Mouse (Mus musculus) right cerebral cortex, postnatal 36 days (tissue): ENCODE results near the gene Hectd2.

Source experiments
- DNase-seq, 2 experiments: peaks; one replicate each; pipeline ENCODE4 v3.0.0; 2022; ENCODE audit warnings: low spot score in 2 of 2, mixed read lengths in 1 of 2

The Hectd2 gene

DNA sequence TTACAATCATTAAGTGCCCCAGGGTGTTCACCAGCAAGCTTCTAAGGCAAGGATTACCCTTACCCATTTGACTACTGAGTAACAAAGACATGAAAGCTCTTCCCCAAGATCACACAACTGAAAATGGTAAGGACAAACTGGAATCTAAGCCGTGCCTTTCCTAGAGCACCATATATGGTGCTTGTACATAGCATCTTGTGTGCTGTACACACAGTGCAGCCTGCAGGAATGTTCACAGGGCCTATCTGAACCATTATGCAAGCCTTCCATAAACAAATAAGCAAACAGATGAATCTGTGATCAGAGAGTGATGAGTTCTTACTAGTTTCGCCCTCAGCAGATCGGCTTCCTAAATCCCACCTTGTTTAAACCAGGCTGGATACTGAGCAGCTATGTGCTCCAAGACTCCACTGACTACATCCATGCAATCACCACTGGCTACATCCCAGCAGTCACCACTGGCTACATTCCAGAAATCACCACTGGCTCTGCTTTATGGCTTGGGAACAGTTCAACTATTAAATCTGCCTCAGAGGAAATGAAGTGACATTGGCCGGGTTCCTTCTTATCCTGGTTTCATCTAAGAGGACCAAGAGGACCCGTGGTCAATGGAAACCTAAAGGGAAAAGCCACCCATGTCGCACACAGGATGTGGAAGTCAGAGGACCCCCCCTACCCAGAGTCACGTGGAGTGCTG, 91.8 kb downstream of the Hectd2 start:
- DNase-seq = no peak

GRCm38 (mm10) chr19:36652686-36653085, 98.2 kb downstream of the Hectd2 start:
- DNase-seq = no peak

DNA sequence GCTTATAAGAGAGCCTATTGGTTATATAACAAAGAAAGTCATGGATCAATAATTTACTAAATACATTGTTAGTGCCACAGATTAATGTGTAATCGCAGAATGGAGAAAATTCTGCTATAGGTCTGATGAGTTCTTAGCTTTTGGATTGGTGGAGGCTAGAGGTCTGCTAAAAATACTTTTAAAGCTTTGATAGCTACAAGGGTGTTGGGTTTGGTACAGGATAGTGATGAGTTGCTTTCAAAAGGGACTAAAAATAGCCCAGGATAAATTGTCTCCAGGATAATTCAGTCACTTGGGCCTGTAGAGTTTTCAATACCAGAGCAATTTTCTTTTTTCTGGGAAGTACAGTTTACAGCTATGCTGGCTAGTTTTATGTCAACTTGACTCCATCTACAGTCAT, 108.3 kb downstream of the Hectd2 start:
- DNase-seq = no peak

DNA sequence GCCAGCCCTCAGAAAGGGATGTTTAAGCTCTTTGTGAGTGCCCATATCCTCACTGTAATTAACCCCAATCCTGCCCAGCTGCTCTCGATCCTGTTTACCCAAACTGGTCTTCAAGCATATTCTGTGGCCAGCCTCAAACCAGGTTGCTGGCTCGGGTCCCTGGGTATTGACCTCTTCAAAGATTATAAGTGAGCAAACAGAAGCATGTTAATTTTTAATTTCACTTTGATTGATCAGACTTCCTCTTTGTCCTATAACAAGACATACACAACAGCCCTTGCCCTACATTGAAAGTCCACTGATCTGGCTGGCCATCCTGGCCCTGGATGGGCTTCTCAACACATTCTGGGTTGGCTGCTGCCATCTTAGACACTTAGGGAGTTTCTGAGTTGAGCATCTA, 109.5 kb downstream of the Hectd2 start:
- DNase-seq = no peak

DNA sequence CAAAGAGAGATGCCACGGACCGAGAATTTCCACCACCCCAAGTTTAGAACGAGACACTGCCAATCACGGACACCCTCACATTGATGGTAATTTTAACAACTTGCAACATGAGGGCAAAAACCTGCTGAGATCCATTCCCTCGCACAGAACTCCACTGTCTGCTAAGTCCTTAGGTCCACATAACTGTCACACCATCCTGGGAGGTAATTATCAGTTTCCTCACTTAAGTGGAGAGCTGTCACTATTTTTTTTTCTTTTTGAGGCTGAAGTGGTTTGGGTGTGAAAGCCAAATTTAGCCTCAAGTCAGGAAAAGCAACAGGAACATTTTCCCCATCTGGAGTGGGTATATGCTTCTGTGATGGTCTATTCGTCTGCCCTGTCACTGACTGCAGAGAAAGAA, 110.0 kb downstream of the Hectd2 start:
- no peak for DNase-seq

DNA sequence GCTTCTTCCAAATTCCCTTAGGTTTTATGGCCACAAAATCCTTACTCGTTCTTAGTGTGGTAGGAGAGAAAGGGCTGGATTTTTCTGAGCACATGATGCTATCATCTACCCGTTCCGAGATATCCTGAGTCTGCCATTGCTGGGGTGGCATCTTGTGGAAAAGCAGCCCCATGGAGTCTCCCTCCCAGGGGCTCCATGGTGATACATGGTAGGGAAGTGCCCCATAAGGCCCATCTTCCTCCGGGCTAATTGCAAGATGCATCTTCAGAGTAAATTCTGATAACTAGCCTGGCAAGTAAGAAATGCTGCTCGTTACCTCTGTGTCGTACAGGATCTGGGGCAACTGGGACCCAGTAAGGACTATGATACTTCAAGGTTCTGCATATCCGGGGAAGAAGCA, 110.8 kb downstream of the Hectd2 start:
- no peak for DNase-seq

DNA sequence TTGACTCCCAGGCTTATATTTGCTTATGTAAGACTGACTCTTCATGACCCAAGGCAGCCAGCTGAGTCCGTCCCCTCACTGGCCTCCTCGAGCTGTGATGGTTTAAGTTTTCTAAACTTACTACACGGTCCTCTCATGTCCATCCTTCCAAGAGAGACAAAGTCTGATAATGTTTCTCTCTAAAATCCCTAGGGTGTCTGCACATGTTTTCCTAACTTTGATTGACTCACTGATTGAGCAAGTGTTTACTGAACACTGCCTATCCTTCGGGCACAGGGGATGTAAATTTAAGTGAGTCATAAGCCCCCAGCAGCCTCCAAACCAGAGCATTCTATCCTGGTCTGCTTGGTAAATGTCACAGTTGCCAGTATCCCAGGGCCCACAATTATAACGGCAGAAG, 111.2 kb downstream of the Hectd2 start:
- no peak for DNase-seq

DNA sequence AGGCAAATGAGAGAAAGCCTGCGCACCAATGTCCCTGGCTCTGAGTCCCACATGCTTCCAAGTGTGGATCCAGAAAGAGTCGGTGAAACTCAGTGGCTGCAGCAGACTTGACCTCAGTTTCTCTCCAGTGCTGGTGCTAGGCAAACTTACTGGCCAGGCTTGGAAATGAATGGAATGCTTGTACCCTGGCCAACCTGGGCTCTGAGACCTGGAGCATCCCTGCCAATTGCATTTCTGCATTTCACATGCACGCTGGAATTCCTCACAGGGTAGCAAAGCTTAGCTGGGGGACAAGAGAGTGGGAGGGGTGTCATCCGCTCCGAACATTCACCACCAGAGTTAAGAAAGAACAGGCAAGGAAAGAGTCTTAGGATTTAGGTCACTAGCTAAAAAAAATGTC, 112.0 kb downstream of the Hectd2 start:
- no peak for DNase-seq

GRCm38 (mm10) chr19:36667368-36667767, 112.9 kb downstream of the Hectd2 start:
- DNase-seq = no peak

- no peak for DNase-seq
Measured at GRCm38 (mm10) chr19:36668098-36668497, 113.7 kb downstream of the Hectd2 start.

DNA sequence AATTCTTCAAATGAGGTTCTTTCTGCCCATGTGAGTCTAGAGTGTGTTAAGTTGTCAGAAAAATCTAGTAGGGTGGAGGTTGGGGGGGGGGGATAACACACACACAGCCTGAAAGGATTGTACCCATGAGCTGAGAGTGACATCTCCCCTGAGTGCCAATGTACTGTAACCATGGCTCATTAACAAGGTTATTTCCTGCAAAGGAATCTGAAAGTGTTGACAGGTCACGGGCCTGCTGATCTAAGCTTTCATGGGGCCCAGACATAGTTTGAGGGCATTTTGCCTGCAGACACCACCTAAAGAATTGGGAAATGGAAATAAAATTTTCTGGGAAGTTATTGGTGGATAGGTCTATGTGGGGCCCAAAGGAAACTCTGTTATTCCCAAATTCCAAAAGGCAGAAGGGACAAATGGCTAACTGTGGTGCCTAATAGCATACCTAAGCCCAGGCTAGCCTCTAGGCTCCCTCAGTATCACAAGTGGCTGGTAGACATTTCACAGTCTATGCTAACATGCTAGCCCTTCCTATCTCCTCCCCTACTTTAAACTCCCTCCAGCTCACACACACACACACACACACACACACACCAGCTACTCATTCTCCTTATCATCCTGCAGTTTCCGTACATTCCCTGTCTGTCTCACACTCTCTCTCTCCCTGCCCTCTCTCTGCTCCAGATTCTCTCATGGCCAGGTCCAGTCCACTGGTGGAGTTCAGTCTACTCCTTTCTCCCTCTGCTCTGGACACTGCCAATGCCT, 114.6 kb downstream of the Hectd2 start:
- no peak for DNase-seq

DNA sequence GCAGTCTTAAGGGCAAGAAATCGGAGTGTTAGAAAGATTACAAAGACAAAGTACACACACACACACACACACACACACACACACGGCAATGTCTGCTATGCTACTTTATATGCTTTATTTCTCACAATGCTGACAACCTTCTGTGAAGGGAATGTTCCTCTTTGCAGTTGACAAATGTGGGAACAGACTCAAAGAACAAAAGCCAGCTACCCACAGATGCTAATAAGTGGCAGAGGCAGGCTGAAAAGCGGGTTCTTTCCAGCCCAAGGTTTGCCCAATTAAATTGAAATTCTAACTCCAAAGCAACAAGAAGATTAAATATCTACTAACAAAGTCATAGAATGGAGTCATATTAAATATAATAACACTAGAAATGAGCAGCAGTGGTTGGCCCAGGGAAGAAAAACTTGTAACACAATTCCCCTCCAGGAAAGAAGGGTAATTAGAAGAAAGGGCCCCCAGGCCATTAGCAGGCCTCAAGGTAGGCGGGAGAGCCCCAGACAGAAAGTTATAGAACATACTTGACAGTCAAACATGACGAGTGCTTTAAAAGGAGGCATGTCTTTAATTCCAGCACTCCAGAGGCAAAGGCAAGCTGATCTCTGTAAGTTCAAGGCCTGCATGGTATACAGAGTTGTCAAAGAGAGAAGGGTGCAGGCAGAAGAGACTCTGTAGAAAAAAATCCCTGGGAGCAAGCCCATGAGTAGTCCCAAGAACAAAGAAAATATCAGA, 115.4 kb downstream of the Hectd2 start:
- DNase-seq = no peak
